Mouse (Mus musculus): ENCODE data around the gene Gm3336. TPM values are rescaled to one million over a fixed set of nuclear protein-coding genes. Genes with fewer than 3 reads are reported as not detected.
A peak's percentile ranks its signal among the peaks of the same experiment; 100 is the strongest.

Gm3336 gene
- total and polyA plus RNA-seq, 3 experiments, result 0.25 to 0.49 TPM; not detected in 1

DNA sequence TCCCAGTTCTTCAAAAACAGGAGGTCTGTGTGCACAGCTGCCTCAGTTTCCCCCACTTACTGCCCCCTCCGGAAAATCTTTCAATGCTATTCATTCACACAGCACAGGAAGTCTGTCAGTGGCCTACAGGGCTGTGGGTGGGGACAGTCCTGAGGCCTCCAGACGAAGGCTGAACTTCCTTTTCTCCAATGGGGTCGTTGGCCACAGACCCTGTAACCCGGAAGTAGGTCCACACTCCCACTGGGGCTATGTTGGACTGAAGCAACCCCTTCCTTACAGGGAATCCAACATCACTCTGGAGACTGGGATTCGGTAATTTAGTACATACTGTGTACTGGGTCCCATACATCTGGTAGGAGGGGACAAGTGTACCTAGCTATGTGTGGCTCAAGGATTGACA, 24.7 kb upstream of the Gm3336 start:
- H3K4me1 ChIP-seq (ENCODE audit: control insufficient read depth in 1 of 2, insufficient read depth in 2 of 2), result peaks cover 18 to 71% of the 10 kb centered on the region in 2 experiments
- peak; percentile 56 for DNase-seq (ENCODE audit: extremely low read depth)
- peak overlapping the region in 1 of 3 experiments; percentile 13 for H3K4me3 ChIP-seq (replicated peaks in 1 of 3; ENCODE audit: low read depth in 2 of 3, low read length in 2 of 3, poor library complexity in 1 of 3)
- H3K9me3 ChIP-seq (replicated peaks; ENCODE audit: low read length), result no peaks in the 10 kb centered on the region
- H3K27me3 ChIP-seq (replicated peaks), result no peaks in the 10 kb centered on the region
- dilution Hi-C loops (cut with MboI; ENCODE audit: extremely low pct_ligation_motif_present, extremely low pct_unique_long_range_greater_than_20kb, low sequenced_read_pairs), result no loop called here
- TF ChIP-seq SIN3A (IDR thresholded peaks at IDR 0.05; ENCODE audit: low read length) (no peak), E2F4 (IDR thresholded peaks at IDR 0.05; ENCODE audit: insufficient replicate concordance, low read depth, low read length) (no peak), IRF4 (IDR thresholded peaks at IDR 0.05; ENCODE audit: low read depth, low read length) (0 out of 2 replicates have a peak, but pooled peaks have one; percentile 26), JUN (IDR thresholded peaks at IDR 0.05; ENCODE audit: insufficient read depth, low read depth, low read length) (no peak), NELFE (IDR thresholded peaks at IDR 0.05; ENCODE audit: low read depth, low read length) (0 out of 2 replicates have a peak, but pooled peaks have one; percentile 13), PAX5 (IDR thresholded peaks at IDR 0.05; ENCODE audit: low read length) (no peak), NRF1 (IDR thresholded peaks at IDR 0.05; ENCODE audit: low read depth, low read length) (no peak), ZKSCAN1 (IDR thresholded peaks at IDR 0.05; ENCODE audit: borderline replicate concordance, low read depth, low read length) (no peak), MXI1 (IDR thresholded peaks at IDR 0.05; ENCODE audit: low read depth, low read length) (no peak), MYC (IDR thresholded peaks at IDR 0.05; ENCODE audit: low read depth, low read length) (0 out of 2 replicates have a peak, but pooled peaks have one; percentile 23), ZC3H11A (IDR thresholded peaks at IDR 0.05; ENCODE audit: low read depth, low read length) (no peak), ETS1 (conservative IDR thresholded peaks at IDR 0.05; ENCODE audit: low read depth, low read length) (no peak), MAZ (IDR thresholded peaks at IDR 0.05; ENCODE audit: low read depth, low read length) (0 out of 2 replicates have a peak, but pooled peaks have one; percentile 53), GABPA (IDR thresholded peaks at IDR 0.05; ENCODE audit: insufficient replicate concordance, low read depth, low read length) (no peak), KAT2A (IDR thresholded peaks at IDR 0.05; ENCODE audit: insufficient replicate concordance, low read length) (no peak), TCF12 (IDR thresholded peaks at IDR 0.05; ENCODE audit: low read depth, low read length) (peak; percentile 55; the same call in 1 of the 2 replicates), MAFK (IDR thresholded peaks at IDR 0.05; ENCODE audit: insufficient replicate concordance, low read length) (no peak), HCFC1 (IDR thresholded peaks at IDR 0.05; ENCODE audit: low read depth, low read length) (peak; percentile 42), ELF1 (IDR thresholded peaks at IDR 0.05; ENCODE audit: low read depth, low read length) (peak; percentile 91), ZNF384 (IDR thresholded peaks at IDR 0.05; ENCODE audit: low read depth, low read length) (no peak), CTCF (conservative IDR thresholded peaks at IDR 0.05 in 1 of 2, IDR thresholded peaks at IDR 0.05 in 1 of 2; ENCODE audit: low read depth in 2 of 2, low read length in 2 of 2) (no peak), MEF2A (IDR thresholded peaks at IDR 0.05; ENCODE audit: borderline replicate concordance, low read depth, low read length) (no peak), MAX (IDR thresholded peaks at IDR 0.05; ENCODE audit: low read length) (no peak), EP300 (IDR thresholded peaks at IDR 0.05; ENCODE audit: low read length) (peak; percentile 40; the same call in 1 of the 2 replicates), SMC3 (IDR thresholded peaks at IDR 0.05; ENCODE audit: low read depth, low read length) (no peak), JUND (conservative IDR thresholded peaks at IDR 0.05; ENCODE audit: low read depth, low read length) (no peak), BHLHE40 (IDR thresholded peaks at IDR 0.05; ENCODE audit: low read depth, low read length) (no peak), USF2 (conservative IDR thresholded peaks at IDR 0.05; ENCODE audit: low read depth, low read length) (no peak), CHD1 (IDR thresholded peaks at IDR 0.05; ENCODE audit: low read depth, low read length) (no peak)
- no peaks in the 10 kb centered on the region for H3K79me2 ChIP-seq (replicated peaks; ENCODE audit: control insufficient read depth, extremely low read depth, insufficient read depth, poor library complexity, severe bottlenecking)
- peak overlapping the region; percentile 2; the same call in 1 of the 2 replicates for H3K4me2 ChIP-seq (ENCODE audit: insufficient read depth, low read depth, poor library complexity, severe bottlenecking)
- H3K27ac ChIP-seq (ENCODE audit: insufficient read depth, low read depth), result peak overlapping the region; percentile 19; the same call in 1 of the 2 replicates
- in situ Hi-C loops (cut with MboI; ENCODE audit: low pct_ligation_motif_present, low pct_unique_long_range_greater_than_20kb, low sequenced_read_pairs), result no loop called here
- no peaks in the 10 kb centered on the region for H3K36me3 ChIP-seq (replicated peaks in 1 of 2; ENCODE audit: control insufficient read depth in 1 of 2, insufficient read depth in 1 of 2, low read length in 1 of 2)
- H3K9ac ChIP-seq (ENCODE audit: insufficient read depth, low read depth), result 0 out of 2 replicates have a peak overlapping the region, but pooled peaks have one; percentile 27

Measured in CH12.LX (cell line).